Mouse (Mus musculus): ENCODE results near the gene Brinp3.

Gene Brinp3

GRCm38 (mm10) chr1:146787236-146787635 lies 292.7 kb downstream of the Brinp3 start:
- DNase-seq (ENCODE audit: extremely low read depth, insufficient read length, low spot score), result peak; percentile 51

- DNase-seq (ENCODE audit: extremely low read depth, insufficient read length, low spot score), result no peak
Observed at GRCm38 (mm10) chr1:146792826-146793225, 298.3 kb downstream of the Brinp3 start.

- DNase-seq (ENCODE audit: extremely low read depth, insufficient read length, low spot score), result no peak
Observed at GRCm38 (mm10) chr1:146799986-146800553, 305.5 kb downstream of the Brinp3 start.

- DNase-seq (ENCODE audit: extremely low read depth, insufficient read length, low spot score), result no peak
Observed at GRCm38 (mm10) chr1:146801821-146802220, 307.3 kb downstream of the Brinp3 start.

- DNase-seq (ENCODE audit: extremely low read depth, insufficient read length, low spot score), result peak; percentile 77
Observed at GRCm38 (mm10) chr1:146807765-146808164, 313.2 kb downstream of the Brinp3 start.

GRCm38 (mm10) chr1:146833888-146834287 lies 339.3 kb downstream of the Brinp3 start:
- no peak for DNase-seq (ENCODE audit: extremely low read depth, insufficient read length, low spot score)

- DNase-seq (ENCODE audit: extremely low read depth, insufficient read length, low spot score), result no peak
Observed at GRCm38 (mm10) chr1:146844087-146844486, 349.5 kb downstream of the Brinp3 start.

GRCm38 (mm10) chr1:146848892-146849291 lies 354.3 kb downstream of the Brinp3 start:
- DNase-seq (ENCODE audit: extremely low read depth, insufficient read length, low spot score), result no peak

GRCm38 (mm10) chr1:146850147-146850546 lies 355.6 kb downstream of the Brinp3 start:
- no peak for DNase-seq (ENCODE audit: extremely low read depth, insufficient read length, low spot score)

GRCm38 (mm10) chr1:146898636-146899035 lies 404.1 kb downstream of the Brinp3 start:
- DNase-seq (ENCODE audit: extremely low read depth, insufficient read length, low spot score), result no peak

GRCm38 (mm10) chr1:146901691-146902090 lies 407.1 kb downstream of the Brinp3 start:
- DNase-seq (ENCODE audit: extremely low read depth, insufficient read length, low spot score), result no peak

GRCm38 (mm10) chr1:146939463-146940389 lies 445.2 kb downstream of the Brinp3 start:
- no peak for DNase-seq (ENCODE audit: extremely low read depth, insufficient read length, low spot score)
